Mouse (Mus musculus): Measurements from ENCODE around the gene Arhgap24.

The Arhgap24 gene

GRCm38 (mm10) chr5:102481215-102482211 lies at the start of gene Arhgap24:
TSS of gene Arhgap24 (plus strand) at chr5:102481391.
- DNase-seq (ENCODE audit: low spot score) = no peak

GRCm38 (mm10) chr5:102434182-102434581 lies 47.0 kb upstream of the Arhgap24 start:
- DNase-seq (ENCODE audit: low spot score) = no peak

- DNase-seq (ENCODE audit: low spot score) = no peak
Measured at GRCm38 (mm10) chr5:102436581-102436980, 44.6 kb upstream of the Arhgap24 start.

GRCm38 (mm10) chr5:102439119-102439877 lies 41.9 kb upstream of the Arhgap24 start:
- DNase-seq (ENCODE audit: low spot score) = no peak

- DNase-seq (ENCODE audit: low spot score) = no peak
Measured at GRCm38 (mm10) chr5:102447436-102447835, 33.8 kb upstream of the Arhgap24 start.

GRCm38 (mm10) chr5:102450897-102451296 lies 30.3 kb upstream of the Arhgap24 start:
- no peak for DNase-seq (ENCODE audit: low spot score)

GRCm38 (mm10) chr5:102452079-102452797 lies 29.0 kb upstream of the Arhgap24 start:
- DNase-seq (ENCODE audit: low spot score) = no peak

- DNase-seq (ENCODE audit: low spot score) = no peak
Measured at GRCm38 (mm10) chr5:102453324-102453723, 27.9 kb upstream of the Arhgap24 start.

GRCm38 (mm10) chr5:102455247-102455646 lies 25.9 kb upstream of the Arhgap24 start:
- no peak for DNase-seq (ENCODE audit: low spot score)

- no peak for DNase-seq (ENCODE audit: low spot score)
Measured at GRCm38 (mm10) chr5:102460452-102461197, 20.6 kb upstream of the Arhgap24 start.

GRCm38 (mm10) chr5:102462948-102463347 lies 18.2 kb upstream of the Arhgap24 start:
- no peak for DNase-seq (ENCODE audit: low spot score)

GRCm38 (mm10) chr5:102465372-102465771 lies 15.8 kb upstream of the Arhgap24 start:
- no peak for DNase-seq (ENCODE audit: low spot score)

GRCm38 (mm10) chr5:102468292-102468691 lies 12.9 kb upstream of the Arhgap24 start:
- DNase-seq (ENCODE audit: low spot score) = no peak

- DNase-seq (ENCODE audit: low spot score) = no peak
Measured at GRCm38 (mm10) chr5:102470284-102470683, 10.9 kb upstream of the Arhgap24 start.

GRCm38 (mm10) chr5:102478076-102478475 lies 3.1 kb upstream of the Arhgap24 start:
- no peak for DNase-seq (ENCODE audit: low spot score)

- DNase-seq (ENCODE audit: low spot score) = no peak
Measured at GRCm38 (mm10) chr5:102483285-102483975, 2.2 kb downstream of the Arhgap24 start.

GRCm38 (mm10) chr5:102491554-102491953 lies 10.4 kb downstream of the Arhgap24 start:
- DNase-seq (ENCODE audit: low spot score) = no peak

- no peak for DNase-seq (ENCODE audit: low spot score)
Measured at GRCm38 (mm10) chr5:102492152-102492551, 11.0 kb downstream of the Arhgap24 start.

- no peak for DNase-seq (ENCODE audit: low spot score)
Measured at GRCm38 (mm10) chr5:102494827-102495226, 13.6 kb downstream of the Arhgap24 start.

- no peak for DNase-seq (ENCODE audit: low spot score)
Measured at GRCm38 (mm10) chr5:102497205-102497604, 16.0 kb downstream of the Arhgap24 start.

GRCm38 (mm10) chr5:102498747-102499146 lies 17.6 kb downstream of the Arhgap24 start:
- DNase-seq (ENCODE audit: low spot score) = no peak

All from MN1 (cell line).